Mouse (Mus musculus) erythroid progenitor cell, adult 5-6 weeks (primary cell): ENCODE measurements around the gene Stk11. TPM values are rescaled to one million over a fixed set of nuclear protein-coding genes. Genes with fewer than 3 reads are reported as not detected.

Experiments
- ATAC-seq: replicated peaks from 2 replicates; pipeline ENCODE4 v1.8.0; 2016; ENCODE audit warnings: moderate number of reproducible peaks, mild to moderate bottlenecking, moderate TSS enrichment, inconsistent platforms; ENCODE audit not compliant: poor library complexity, low FRiP score, severe bottlenecking
- total RNA-seq, 2 experiments: library from RNA; stranded (forward) in 1 of 2; stranded (reverse) in 1 of 2; fragments of 150-400 nt in 1 of 2; fragments of 186-747, 209-891 nt in 1 of 2; gene quantifications; 2 replicates each; pipeline versions ENCODE4 v1.2.3 to v1.2.4; 2015 to 2017; ENCODE audit warnings: low replicate concordance in 2 of 2

The Stk11 gene
- total RNA-seq, 2 experiments from 2014 or later = 224 to 440 TPM

GRCm38 (mm10) chr10:80123932-80124562 is 8.4 kb downstream of the Stk11 start:
- ATAC-seq = peak; percentile 84

- ATAC-seq = no peak
These were observed 12.3 kb downstream of the Stk11 start for GRCm38 (mm10) chr10:80127920-80128319.

- ATAC-seq = no peak
These were observed 14.2 kb downstream of the Stk11 start for GRCm38 (mm10) chr10:80129846-80130245.

- ATAC-seq = no peak
These were observed 14.9 kb downstream of the Stk11 start for GRCm38 (mm10) chr10:80130403-80131031.

GRCm38 (mm10) chr10:80131316-80131951 is 15.8 kb downstream of the Stk11 start:
- ATAC-seq = no peak

- no peak for ATAC-seq
These were observed 16.3 kb downstream of the Stk11 start for GRCm38 (mm10) chr10:80131952-80132350.

- peak; percentile 36; the same call in 1 of the 2 replicates for ATAC-seq
These were observed 17.7 kb downstream of the Stk11 start for GRCm38 (mm10) chr10:80133226-80133849.

GRCm38 (mm10) chr10:80134421-80134820 is 18.8 kb downstream of the Stk11 start:
- ATAC-seq = no peak

GRCm38 (mm10) chr10:80135161-80135560 is 19.6 kb downstream of the Stk11 start:
- no peak for ATAC-seq

- ATAC-seq = no peak
These were observed 20.0 kb downstream of the Stk11 start for GRCm38 (mm10) chr10:80135641-80136040.

GRCm38 (mm10) chr10:80136179-80136951 is 20.8 kb downstream of the Stk11 start:
- no peak for ATAC-seq

- no peak for ATAC-seq
These were observed 21.5 kb downstream of the Stk11 start for GRCm38 (mm10) chr10:80136952-80137625.

GRCm38 (mm10) chr10:80137626-80138552 is 22.3 kb downstream of the Stk11 start:
- ATAC-seq = no peak

- ATAC-seq = peak; percentile 17
These were observed 23.2 kb downstream of the Stk11 start, which contains the start of gene Atp5d for GRCm38 (mm10) chr10:80138553-80139438. Gene Atp5d (plus strand): TSS chr10:80138632.

GRCm38 (mm10) chr10:80139439-80139775 is 23.8 kb downstream of the Stk11 start:
- ATAC-seq = no peak

GRCm38 (mm10) chr10:80139975-80140665 is 24.5 kb downstream of the Stk11 start:
- no peak for ATAC-seq

- ATAC-seq = no peak
These were observed 25.0 kb downstream of the Stk11 start, which contains the start of gene Cbarp for GRCm38 (mm10) chr10:80140666-80141035. Gene Cbarp (minus strand): TSS chr10:80140835.
